Mouse (Mus musculus) c-Kit-positive CD71-negative TER-119-negative erythroid progenitor cells, embryonic 14.5 days (primary cell): ENCODE measurements around the gene Slc19a2.

ENCODE experiments used
- DNase-seq: peaks from one replicate; pipeline ENCODE4 v3.0.0-alpha.2; 2013; ENCODE audit warnings: low read depth

The Slc19a2 gene

DNA sequence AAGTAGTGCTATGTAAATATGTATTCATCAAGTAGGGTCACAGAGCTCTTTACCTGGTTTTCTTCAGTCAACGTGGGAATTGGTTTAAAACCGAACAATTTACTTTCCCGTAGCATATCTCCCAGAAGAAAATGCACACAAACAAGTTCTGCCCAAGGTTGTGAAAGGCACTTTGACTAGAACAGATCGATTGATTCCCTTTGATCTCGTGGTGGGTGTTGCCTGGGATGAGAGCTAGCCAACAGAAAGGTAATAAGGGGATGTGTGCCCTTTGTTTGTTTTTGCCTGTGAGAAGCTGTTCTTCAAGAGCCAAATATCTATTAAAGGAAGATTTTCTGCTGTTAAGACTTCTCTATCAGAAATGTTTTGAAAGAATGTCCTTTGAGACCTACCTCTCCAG is 3.7 kb downstream of the Slc19a2 start:
- no peak for DNase-seq

DNA sequence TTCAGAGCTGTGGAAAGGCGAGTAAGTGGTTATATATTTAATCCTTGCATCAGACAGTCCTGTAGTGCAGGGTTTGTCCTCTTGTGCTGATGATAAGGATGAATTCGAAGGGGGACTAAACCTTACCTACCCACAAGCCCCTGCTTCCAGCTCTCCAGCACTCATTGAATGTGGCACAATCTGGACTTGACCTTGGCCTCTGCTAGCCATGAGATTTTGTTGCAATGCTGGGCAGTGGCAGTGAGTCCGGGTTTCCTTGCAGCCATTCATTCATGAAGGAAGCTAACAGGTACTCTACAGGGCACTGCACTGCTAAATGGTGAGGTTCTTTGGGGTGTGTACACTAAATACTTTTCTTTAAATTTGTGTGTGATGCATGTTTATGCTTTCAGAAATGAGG is 6.0 kb downstream of the Slc19a2 start:
- no peak for DNase-seq

DNA sequence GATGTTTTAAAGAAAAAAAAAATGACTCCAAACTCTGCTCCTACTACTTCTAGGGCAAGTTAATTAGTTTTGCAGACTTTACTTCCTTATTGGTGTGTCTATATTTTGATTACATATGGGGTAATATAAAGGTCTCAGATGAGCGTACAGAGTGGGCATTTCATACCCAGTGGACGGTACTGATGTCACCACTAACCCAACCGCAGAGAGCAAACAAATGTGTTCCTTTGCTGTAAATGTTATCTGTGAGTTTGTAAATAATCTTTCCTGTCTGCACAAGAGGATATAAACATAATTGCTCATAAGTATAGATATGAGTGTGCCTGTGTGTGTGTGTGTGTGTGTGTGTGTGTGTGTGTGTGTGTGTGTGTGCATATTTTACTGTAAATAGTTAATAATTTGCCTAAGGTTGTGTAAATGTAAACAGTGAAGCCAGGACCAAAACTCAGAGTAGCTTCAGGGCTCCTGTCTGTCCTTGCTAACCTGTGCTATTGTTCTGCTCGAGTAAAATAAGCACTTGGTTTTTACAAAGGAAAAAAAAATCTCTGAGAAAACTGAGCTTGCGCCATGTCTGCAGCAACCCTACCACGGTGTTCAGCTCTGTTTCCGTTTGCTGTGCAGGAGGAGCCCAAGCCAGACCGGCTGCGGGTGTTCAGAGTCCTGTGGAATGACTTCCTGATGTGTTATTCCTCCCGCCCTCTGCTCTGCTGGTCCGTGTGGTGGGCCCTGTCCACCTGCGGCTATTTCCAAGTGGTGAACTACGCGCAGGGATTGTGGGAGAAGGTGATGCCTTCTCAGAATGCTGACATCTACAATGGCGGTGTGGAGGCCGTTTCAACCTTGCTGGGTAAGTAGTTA is 11.6 kb downstream of the Slc19a2 start:
- no peak for DNase-seq

DNA sequence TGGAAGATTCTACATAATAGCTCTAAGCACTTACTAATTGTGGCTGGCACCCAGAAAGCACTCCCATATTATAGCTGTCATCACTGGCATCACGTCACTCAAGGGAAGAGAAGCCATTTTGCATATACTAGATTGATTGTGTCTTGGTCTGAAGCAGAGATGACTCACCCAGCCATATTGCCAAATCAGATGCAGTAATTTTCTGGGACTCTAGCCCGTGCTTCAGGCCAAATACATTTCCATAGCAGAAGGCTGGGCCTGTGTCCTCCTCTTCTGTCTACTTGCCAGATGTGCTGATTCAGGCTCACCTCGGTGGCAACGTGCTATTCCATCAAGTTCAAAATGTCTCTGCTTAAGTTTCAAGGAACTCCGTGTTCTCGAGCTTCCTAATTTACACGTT is 12.7 kb downstream of the Slc19a2 start:
- no peak for DNase-seq

DNA sequence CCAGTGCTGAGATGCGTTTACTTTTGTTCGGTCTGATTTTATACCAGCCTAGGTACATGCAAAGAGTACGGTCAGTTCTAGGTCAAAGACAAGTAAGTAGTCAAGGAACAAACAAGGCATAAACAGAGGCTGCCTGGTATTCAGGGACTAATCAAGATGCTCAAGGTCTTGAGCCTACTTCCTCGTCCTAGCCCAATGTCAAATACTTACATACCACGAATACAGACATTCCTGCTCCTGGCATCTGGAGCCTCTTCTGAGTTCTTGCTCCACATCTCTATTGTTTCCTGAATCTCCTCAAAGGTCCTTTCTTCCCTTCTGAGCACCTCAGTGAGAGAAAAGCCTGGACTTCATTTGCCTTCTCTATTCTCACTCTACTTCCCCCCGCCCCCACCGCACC is 22.1 kb downstream of the Slc19a2 start:
- no peak for DNase-seq

DNA sequence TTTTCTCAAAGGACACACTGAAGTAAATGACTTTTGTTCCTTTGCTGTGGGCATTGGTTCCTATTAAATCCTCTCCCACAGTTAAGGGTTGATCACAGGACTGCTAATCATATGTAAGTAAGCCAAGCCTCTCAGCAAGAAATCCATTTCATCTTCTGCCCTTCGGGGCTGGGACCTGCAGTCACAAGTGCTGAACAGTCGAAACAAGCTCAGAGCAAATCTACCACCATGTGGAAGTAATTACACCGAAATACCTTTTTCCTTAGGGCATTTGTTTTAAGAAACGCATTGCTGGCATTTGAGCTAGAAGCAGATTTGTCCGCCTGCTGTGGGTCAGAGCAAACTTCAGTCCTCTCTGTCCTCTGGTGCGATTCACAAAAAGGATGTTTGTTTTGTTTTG is 24.8 kb downstream of the Slc19a2 start:
- no peak for DNase-seq

DNA sequence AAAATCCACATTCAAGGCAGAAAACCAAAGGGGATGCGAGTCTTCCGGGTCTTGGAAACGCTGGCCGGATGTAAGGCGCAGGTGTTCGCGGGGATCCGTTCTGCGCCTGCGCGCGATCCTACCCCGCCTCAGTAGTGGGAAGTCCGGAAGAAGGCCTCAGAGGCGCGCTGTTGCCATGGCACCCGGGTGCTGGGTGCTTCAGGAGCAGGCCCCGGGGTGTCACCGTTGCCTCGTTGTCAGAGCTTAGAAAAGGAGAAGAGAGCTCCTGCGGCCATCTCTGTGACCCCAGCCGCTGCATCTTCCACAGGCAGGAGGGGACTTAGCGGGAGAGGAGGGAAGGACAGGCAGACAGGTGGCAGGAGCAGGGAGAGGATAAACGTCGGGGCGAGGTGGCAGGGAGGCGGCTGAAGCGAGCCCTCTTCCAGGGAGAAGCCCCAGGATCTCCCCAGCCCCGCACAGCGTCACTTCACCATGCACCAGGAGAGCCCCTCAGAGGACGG is 26.7 kb downstream of the Slc19a2 start, which contains the start of gene Ccdc181:
Gene Ccdc181 (plus strand): TSS at position 131 of the 500 bp plus-strand sequence.
- DNase-seq: peak; percentile 88

DNA sequence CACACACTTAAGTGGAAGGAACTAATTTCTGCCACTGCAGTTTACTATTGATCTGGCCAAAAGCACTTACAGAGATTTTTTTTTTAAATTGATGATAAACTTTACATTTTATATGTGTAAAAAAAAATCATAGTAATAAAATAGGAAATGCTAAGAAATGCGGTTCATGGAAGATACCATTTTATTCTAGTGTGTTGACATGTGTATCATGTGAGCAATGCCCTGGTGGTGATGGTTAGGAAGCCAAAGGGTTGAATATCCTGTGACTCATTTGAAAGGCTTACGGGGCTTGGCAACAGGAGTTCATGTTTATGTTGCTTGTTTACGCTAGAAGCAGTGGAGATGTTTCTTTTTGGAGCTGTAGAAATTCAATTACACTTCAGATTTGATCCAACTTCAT is 27.7 kb downstream of the Slc19a2 start:
- no peak for DNase-seq

DNA sequence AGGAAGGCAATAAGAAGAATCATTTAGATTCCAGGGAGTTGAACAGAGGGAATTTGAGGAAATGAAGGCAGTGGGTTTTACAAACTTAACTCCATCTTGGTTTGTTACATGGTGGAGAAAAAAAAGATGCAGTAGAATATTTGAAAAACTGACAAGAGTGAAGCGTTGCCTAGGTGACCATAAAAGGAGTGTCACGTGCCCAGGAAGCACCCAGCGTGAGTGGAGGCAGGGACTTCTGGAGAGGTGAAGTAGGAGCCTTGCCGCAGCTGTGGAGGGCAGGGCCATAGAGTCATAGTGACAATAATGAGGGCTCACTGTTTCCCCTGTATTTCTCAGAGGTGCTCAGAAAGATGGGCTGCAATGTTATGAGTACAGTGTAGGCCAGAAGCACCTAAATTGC is 30.5 kb downstream of the Slc19a2 start:
- DNase-seq: no peak

DNA sequence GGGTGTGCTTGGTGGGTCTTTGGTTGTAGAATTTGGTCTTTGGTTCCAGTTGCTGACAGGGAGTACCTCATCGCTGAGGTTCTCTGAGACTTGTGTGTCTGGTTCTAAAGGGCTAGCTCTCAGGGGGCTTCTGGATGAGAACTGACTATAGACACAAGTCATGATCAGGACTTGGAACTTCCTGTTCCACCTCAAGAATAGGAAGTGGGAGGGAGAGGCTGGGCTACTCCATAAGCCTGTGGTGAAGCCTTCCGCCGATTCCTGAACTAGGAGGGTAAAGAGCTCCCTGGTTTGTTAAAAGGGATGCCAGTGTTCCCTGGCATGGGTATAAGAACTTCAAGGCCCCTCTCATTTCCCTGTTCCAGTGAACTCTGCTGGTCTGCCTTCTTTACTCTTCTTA is 35.2 kb downstream of the Slc19a2 start:
- DNase-seq: no peak

DNA sequence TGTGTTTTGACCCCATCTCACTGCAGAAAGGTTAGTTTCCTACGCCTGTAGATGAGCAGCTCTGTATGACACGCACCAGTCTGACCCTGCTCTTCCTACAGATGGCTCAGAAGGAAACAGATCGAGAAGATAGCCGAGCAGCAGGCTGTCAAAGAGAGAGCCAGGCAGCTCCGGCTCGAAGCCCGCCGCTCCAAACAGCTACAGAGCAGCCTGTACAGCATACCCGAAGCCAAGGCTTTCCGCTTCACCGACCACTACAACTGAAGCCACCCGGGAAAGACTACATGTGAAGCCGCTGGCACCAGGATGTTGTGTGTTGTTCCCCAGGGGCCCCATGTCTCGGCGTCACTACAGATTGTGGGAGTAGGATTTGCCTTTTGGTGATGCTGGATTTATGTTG is 38.6 kb downstream of the Slc19a2 start:
- DNase-seq: no peak

DNA sequence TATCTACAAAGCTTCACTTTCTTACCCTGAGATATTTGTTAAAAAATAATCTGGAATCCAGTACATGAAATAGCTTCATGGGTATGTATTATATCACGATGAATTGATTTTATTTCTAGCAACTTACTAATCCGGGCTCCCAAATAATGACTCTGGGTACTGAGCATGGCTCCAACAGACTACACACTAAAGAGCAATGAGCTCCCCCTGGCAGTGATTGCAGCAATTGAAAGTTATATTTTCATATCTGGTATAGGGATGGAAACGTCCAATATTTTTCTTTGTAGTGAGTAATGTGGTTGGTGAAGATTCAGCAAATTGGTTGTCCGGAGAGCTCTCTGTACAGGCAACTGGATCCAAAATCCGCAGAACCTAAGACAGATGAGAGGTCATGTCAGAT is 43.2 kb downstream of the Slc19a2 start:
- DNase-seq: no peak

DNA sequence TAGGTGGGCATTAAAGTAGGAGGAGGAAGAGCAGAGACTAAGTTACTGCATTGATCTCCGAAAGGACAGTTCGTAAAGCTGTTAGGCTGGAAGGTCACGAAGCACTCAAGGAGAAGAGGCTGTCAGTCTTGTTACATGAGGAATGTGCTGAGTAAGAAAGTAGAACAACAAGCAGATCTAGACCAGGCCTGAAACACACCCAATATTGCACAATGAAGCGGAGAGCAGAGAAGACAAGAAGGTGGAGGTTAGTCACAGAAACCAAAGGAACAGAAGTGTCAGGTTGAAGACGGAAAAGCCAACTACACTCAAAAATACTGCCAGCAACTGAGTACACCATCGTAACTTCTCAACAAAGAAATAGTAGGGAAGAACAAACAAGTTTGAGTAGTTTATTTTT is 45.2 kb downstream of the Slc19a2 start:
- no peak for DNase-seq

DNA sequence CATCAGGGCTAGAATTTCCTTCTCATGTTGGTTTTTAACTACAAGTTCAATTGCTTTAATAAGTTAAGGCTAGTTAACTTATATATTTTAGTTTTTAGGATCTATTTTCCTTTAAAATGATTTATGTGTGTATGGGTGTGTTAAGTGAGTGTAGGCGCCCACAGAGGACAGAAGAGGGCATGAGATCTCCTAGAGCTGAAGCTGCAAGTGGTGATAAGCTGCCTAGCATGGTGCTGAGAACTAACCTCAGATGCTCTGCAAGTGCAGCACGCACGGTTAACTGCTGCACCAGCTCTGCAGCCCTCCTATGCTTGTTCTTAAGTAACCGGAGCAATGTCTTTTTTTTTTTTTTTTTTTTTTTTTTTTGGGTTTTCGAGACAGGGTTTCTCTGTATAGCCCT is 47.6 kb downstream of the Slc19a2 start:
- no peak for DNase-seq

DNA sequence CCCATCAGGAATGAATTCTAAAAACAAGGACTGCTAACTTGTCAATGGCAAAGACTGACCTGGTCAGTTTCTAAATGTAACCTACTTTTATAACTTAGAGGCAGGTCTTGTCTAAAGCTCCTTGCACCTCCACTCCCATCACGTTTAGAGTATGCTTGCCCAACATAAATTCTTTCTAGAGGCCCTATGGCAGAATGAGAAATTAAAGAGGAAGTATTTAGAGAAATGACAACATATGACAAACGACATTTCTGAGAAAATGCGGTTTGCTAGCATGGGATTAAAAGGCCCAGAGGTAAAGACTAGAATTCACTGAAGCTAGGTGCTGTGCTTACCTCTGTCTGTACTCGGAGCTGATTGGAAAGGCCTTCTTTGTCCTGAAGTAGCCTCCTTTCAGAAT is 53.1 kb downstream of the Slc19a2 start:
- DNase-seq: no peak

DNA sequence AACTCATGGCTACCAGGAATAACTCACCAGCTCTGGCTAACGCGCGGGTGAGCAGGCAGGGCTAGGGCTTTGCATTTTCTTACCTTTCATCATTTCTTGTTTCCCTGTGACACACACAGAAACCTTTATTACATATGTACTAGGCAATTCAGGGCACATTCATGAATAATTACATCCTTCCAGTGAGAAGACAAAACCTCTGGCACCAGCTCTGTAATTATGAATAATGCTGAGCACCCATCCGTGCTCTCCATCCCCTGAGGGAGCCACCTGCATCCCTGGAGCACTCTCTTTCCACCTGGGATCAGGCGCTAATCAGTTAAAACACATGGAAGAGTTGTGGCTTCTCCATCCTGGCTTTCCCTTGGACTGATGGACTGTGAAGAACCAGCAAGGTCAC is 55.0 kb downstream of the Slc19a2 start, which contains the start of gene Nme7:
Gene Nme7 (plus strand): TSS at position 301 of the 400 bp plus-strand sequence.
- no peak for DNase-seq

DNA sequence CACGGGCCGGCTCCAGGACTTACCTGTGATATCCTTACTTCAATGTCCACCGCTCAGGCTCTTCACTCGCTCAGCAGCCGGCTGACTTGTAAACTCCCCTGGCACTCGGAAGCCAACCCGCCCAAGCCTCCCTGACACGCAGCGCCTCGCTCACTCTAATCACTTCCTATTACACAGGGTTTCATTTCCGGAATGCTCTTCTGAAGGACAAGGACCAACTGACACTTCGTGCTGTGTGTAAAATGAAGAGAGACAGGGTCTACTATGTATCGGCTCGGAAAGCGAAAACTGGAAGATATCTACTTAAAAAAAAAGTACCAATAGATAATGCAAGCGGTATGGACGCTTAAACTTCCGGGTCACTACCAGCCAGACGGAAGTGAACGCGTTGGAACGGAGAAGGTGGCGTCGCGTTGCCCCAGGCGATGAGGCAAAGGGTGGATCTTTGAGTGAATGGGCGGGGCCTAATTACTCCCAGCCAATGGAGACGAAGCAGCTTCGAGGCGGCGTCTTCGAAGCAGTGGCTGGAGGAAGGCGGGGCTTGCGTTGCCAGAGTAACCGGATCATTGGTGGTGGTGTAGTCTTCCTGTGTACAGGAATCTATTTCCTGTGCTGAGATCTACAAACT is 58.4 kb downstream of the Slc19a2 start, which contains the start of gene Blzf1:
Gene Blzf1 (minus strand): TSS at position 366 of the 628 bp plus-strand sequence.
- peak; percentile 99 for DNase-seq

DNA sequence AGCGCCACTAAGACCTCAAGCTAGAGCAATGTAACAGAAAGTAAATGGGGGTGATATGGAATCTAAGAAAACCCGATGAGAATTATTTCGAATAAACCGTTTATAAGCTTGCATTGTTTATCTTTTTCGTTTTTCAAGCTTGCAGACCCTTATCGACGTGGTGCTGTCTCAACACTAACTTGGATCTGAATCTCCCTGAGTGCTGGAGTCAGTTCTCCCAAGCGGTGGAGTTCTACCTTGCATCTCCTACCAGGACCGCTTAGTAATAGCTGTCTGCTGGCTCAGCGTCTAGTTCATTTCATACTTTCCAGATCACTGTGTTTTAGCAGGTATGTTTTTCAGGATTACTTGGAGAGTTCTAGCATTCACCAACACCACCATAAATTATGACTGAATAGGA is 59.1 kb downstream of the Slc19a2 start:
- no peak for DNase-seq

DNA sequence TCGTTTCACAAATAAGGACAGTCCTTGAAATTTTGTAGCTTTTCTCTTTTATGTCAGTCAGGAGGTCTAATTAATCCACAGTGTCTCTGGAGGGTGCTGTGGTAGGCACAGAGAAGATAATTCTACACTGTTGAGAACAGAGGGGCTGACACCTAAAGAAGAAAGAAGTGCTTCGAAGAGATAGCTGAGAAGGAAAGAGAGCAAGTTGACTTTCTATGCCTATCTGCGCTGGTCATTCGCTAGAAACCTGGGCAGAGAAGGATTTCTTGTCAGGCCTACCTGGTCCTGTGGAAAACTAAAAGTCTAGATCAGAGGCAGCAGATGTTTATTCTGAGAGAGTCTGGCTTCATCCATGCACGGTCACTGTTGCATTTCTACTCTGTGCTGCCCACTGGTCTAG is 65.2 kb downstream of the Slc19a2 start:
- no peak for DNase-seq
